In the genomic region with DNA sequence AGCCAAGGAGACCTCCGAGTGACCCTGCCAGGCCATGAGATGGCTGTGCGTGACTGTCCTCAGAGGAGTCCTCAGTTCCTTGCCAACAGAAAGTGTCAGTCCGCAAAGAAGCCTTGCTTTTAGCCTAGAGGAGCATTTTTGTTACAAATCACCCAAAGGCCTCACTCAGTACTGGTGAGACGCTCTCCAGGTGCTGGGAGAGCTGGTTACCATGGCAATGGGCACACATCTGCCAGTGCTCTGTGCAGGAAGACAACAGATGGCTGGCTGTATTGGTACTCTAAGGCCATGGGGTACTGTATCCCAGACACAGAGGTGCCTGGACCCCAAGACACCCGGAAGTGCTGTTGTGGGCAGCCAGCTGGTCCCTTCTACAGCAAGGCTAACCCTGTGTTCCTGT, we compare ENCODE assay signal across 12 mouse cellular contexts. TPM values are rescaled to one million over a fixed set of nuclear protein-coding genes. Genes with fewer than 3 reads are reported as not detected.
DNase-seq lines count a peak whose midpoint lies in the region; ATAC-seq lines count a peak whose summit lies in the region.
"Had no signal": no experiment of that assay in that cellular context is flagged by ENCODE, and none has a peak within 500 bp of the region (broad histone marks: within the 10 kb centered on the region; RNA-seq: fewer than 3 reads in every experiment).

No protein-coding gene starts in this region.

- H3K4me3 ChIP-seq in brown adipose tissue, adult 24 weeks (ENCODE audit: insufficient read depth, low read depth, low read length): no peak overlapping the region
- H3K4me3 ChIP-seq in embryonic facial prominence, embryonic 11.5 days (ENCODE audit: low read depth, low read length): no peak overlapping the region
- no peak overlapping the region for H3K4me3 ChIP-seq in hindbrain, embryonic 15.5 days
- no peak overlapping the region for H3K4me3 ChIP-seq in neural tube, embryonic 11.5 days (ENCODE audit: low read depth, low read length)

- 0 out of 2 replicates have a peak, but pooled peaks have one; percentile 40 for ATAC-seq in embryonic facial prominence, embryonic 11.5 days (replicated peaks; ENCODE audit: insufficient number of reproducible peaks, low FRiP score, low TSS enrichment, low read depth)
- peak; percentile 66; the same call in 1 of the 2 replicates for ATAC-seq in hindbrain, embryonic 15.5 days (ENCODE audit: low FRiP score, low read depth)
- ATAC-seq in neural tube, embryonic 11.5 days (ENCODE audit: insufficient read depth, low FRiP score, low TSS enrichment): peak; percentile 60

- peak; percentile 53 for DNase-seq in embryonic facial prominence, embryonic 11.5 days (ENCODE audit: low spot score)
- DNase-seq in neural tube, embryonic 11.5 days (ENCODE audit: low spot score): peak; percentile 38
- no peak for DNase-seq in left cerebral cortex, postnatal 36 days (ENCODE audit: low spot score in 2 of 2)
- no peak for DNase-seq in layer of hippocampus, adult 18-20 months (ENCODE audit: low spot score in 2 of 2)
- no peak for DNase-seq in cerebellum, postnatal 36 days
- DNase-seq: gastrocnemius, postnatal 36 days; right cerebral cortex, postnatal 14 days; thymus, postnatal 36 days had no signal

- no peaks in the 10 kb centered on the region for H3K36me3 ChIP-seq in embryonic facial prominence, embryonic 11.5 days (replicated peaks; ENCODE audit: control insufficient read depth, insufficient read depth, low read depth, low read length)
- H3K36me3 ChIP-seq in hindbrain, embryonic 15.5 days: no peaks in the 10 kb centered on the region
- no peaks in the 10 kb centered on the region for H3K36me3 ChIP-seq in neural tube, embryonic 11.5 days (ENCODE audit: control insufficient read depth, insufficient read depth, low read length)

- H3K4me1 ChIP-seq in brown adipose tissue, adult 24 weeks (ENCODE audit: control insufficient read depth, insufficient read depth, insufficient read length, low read length): peaks cover 23% of the 10 kb centered on the region
- peaks cover 2% of the 10 kb centered on the region for H3K4me1 ChIP-seq in embryonic facial prominence, embryonic 11.5 days (ENCODE audit: control insufficient read depth, insufficient read depth, low read length)
- peaks cover 39% of the 10 kb centered on the region for H3K4me1 ChIP-seq in hindbrain, embryonic 15.5 days (replicated peaks)
- H3K4me1 ChIP-seq in neural tube, embryonic 11.5 days (ENCODE audit: control insufficient read depth, insufficient read depth, low read length): peaks cover 8% of the 10 kb centered on the region

- H3K4me2 ChIP-seq in embryonic facial prominence, embryonic 11.5 days (ENCODE audit: low read depth, low read length): no peak overlapping the region
- no peak overlapping the region for H3K4me2 ChIP-seq in hindbrain, embryonic 15.5 days
- no peak overlapping the region for H3K4me2 ChIP-seq in neural tube, embryonic 11.5 days (ENCODE audit: low read depth)
- H3K4me2 ChIP-seq: liver, embryonic 11.5 days had no signal

- intact Hi-C loops in left cerebral cortex, postnatal 36 days (cut with DNase I): no loop called here

- peak overlapping the region; percentile 35 for H3K27ac ChIP-seq in brown adipose tissue, adult 24 weeks (replicated peaks; ENCODE audit: low read depth, low read length)
- no peak overlapping the region for H3K27ac ChIP-seq in embryonic facial prominence, embryonic 11.5 days (replicated peaks; ENCODE audit: low read depth, low read length)
- H3K27ac ChIP-seq in hindbrain, embryonic 15.5 days (replicated peaks): peak overlapping the region; percentile 35
- H3K27ac ChIP-seq in neural tube, embryonic 11.5 days (ENCODE audit: low read depth, low read length): no peak overlapping the region

- no peaks in the 10 kb centered on the region for H3K27me3 ChIP-seq in embryonic facial prominence, embryonic 11.5 days (ENCODE audit: control insufficient read depth, insufficient read depth, low read length)
- H3K27me3 ChIP-seq in hindbrain, embryonic 15.5 days: no peaks in the 10 kb centered on the region
- H3K27me3 ChIP-seq in neural tube, embryonic 11.5 days (ENCODE audit: control insufficient read depth, insufficient read depth, low read length): no peaks in the 10 kb centered on the region

- no peaks in the 10 kb centered on the region for H3K9me3 ChIP-seq in embryonic facial prominence, embryonic 11.5 days (replicated peaks; ENCODE audit: control insufficient read depth, low read length)
- H3K9me3 ChIP-seq in hindbrain, embryonic 15.5 days: no peaks in the 10 kb centered on the region
- H3K9me3 ChIP-seq in neural tube, embryonic 11.5 days (ENCODE audit: control insufficient read depth, low read length): no peaks in the 10 kb centered on the region

- WGBS in embryonic facial prominence, embryonic 11.5 days: 53% methylated on average over 5 of the region's 5 CpGs
- 35% methylated on average over 5 of the region's 5 CpGs for WGBS in hindbrain, embryonic 15.5 days
- 56% methylated on average over 5 of the region's 5 CpGs for WGBS in neural tube, embryonic 11.5 days

- H3K9ac ChIP-seq in embryonic facial prominence, embryonic 11.5 days (replicated peaks; ENCODE audit: low read length): no peak overlapping the region
- no peak overlapping the region for H3K9ac ChIP-seq in hindbrain, embryonic 15.5 days
- H3K9ac ChIP-seq in neural tube, embryonic 11.5 days (ENCODE audit: low read length): no peak overlapping the region

RNA-seq across cellular contexts. Expression of a gene that starts 51.0 kb away (rescaled TPM):
- 1.9 and 4.6 TPM in 2 replicates for polyA plus RNA-seq in brown adipose tissue, adult 24 weeks (2012; ENCODE audit: insufficient read depth, insufficient read length, missing spikeins)
- 1.4 and 1.6 TPM in 2 replicates for polyA plus RNA-seq in embryonic facial prominence, embryonic 11.5 days (2014; fragmentation: Nextera tagmentation; extraction: Ambion mirVana)
- 7.1 and 7.6 TPM in 2 replicates for polyA plus RNA-seq in hindbrain, embryonic 15.5 days (2015; fragmentation: Nextera tagmentation; extraction: Ambion mirVana)
- polyA plus RNA-seq in neural tube, embryonic 11.5 days (2014; fragmentation: Nextera tagmentation; extraction: Ambion mirVana): 1.9 and 2.3 TPM in 2 replicates
- total RNA-seq in left cerebral cortex, postnatal 36 days (2021): 100 to 1,000 TPM; 123 to 144 TPM
- total RNA-seq in layer of hippocampus, adult 18-20 months (2021): 10 to 100 TPM; 78.7 to 83.5 TPM
- total RNA-seq: megakaryocyte, adult 5-6 weeks had no signal

Comparison
In these comparisons a context has a peak if more than half of its experiments do, and no peak if none do; other contexts are left out.
1. H3K27ac ChIP-seq: peak in brown adipose tissue, adult 24 weeks (single experiment) and hindbrain, embryonic 15.5 days (single experiment); none in embryonic facial prominence, embryonic 11.5 days (single experiment) and neural tube, embryonic 11.5 days (single experiment).
2. DNase-seq: peak in embryonic facial prominence, embryonic 11.5 days (single experiment) and neural tube, embryonic 11.5 days (single experiment); none in left cerebral cortex, postnatal 36 days (0 of 2), layer of hippocampus, adult 18-20 months (0 of 2) and cerebellum, postnatal 36 days (0 of 2).
3. Peak in every context shown above with its lines, with median percentiles within 50 percentile points of each other: ATAC-seq.